Mouse (Mus musculus) T-helper 2 cell (primary cell): Measurements from ENCODE around the gene Clic1.

Experiments
- in situ Hi-C: fragments of 300-600 bp; cut with MboI, MseI; formaldehyde crosslinking; loops from one replicate; pipeline ENCODE4 v1.15.1; 2025; ENCODE audit warnings: high pct_unique_total_duplicates

Clic1 gene

GRCm38 (mm10) chr17:35061299-35061698 is 11.5 kb downstream of the Clic1 start:
- in situ Hi-C loops: loop anchor here (10.0 kb wide), 1 partner anchor 46 kb away; the partner anchor contains the start of gene Vwa7

- in situ Hi-C loops: loop anchor here (10.0 kb wide), 1 partner anchor 49 kb away; the partner anchor contains the start of gene Vwa7
Measured at GRCm38 (mm10) chr17:35063466-35063865, 13.7 kb downstream of the Clic1 start.

GRCm38 (mm10) chr17:35064378-35064877 is 14.7 kb downstream of the Clic1 start:
- in situ Hi-C loops: loop anchor here (10.0 kb wide), 1 partner anchor 50 kb away; the partner anchor contains the start of gene Vwa7

GRCm38 (mm10) chr17:35064951-35065947 is 15.5 kb downstream of the Clic1 start, which contains the start of gene Ly6g6c:
TSS of gene Ly6g6c (plus strand) at chr17:35065388.
- in situ Hi-C loops: loop anchor here (10.0 kb wide), 1 partner anchor 50 kb away; the partner anchor contains the start of gene Vwa7

- in situ Hi-C loops: loop anchor here (10.0 kb wide), 1 partner anchor 51 kb away; the partner anchor contains the start of gene Vwa7
Measured at GRCm38 (mm10) chr17:35066084-35066483, 16.3 kb downstream of the Clic1 start, which contains the start of gene Mpig6b. TSS of gene Mpig6b (minus strand) at chr17:35066184.

GRCm38 (mm10) chr17:35068213-35068914 is 18.6 kb downstream of the Clic1 start:
- in situ Hi-C loops: loop anchor here (10.0 kb wide), 1 partner anchor 54 kb away; the partner anchor contains the start of gene Vwa7

- in situ Hi-C loops: no loop called here
Measured at GRCm38 (mm10) chr17:35070556-35071229, 20.9 kb downstream of the Clic1 start.

- in situ Hi-C loops: no loop called here
Measured at GRCm38 (mm10) chr17:35071454-35071853, 21.7 kb downstream of the Clic1 start.

- in situ Hi-C loops: no loop called here
Measured at GRCm38 (mm10) chr17:35074097-35074496, 24.3 kb downstream of the Clic1 start.

- in situ Hi-C loops: no loop called here
Measured at GRCm38 (mm10) chr17:35076507-35077176, 26.9 kb downstream of the Clic1 start, which contains the start of gene Ly6g6e. TSS of gene Ly6g6e (plus strand) at chr17:35076902.

- in situ Hi-C loops: no loop called here
Measured at GRCm38 (mm10) chr17:35077285-35077684, 27.5 kb downstream of the Clic1 start.

GRCm38 (mm10) chr17:35077786-35078233 is 28.0 kb downstream of the Clic1 start, which contains the start of gene Ly6g6d:
TSS of gene Ly6g6d (minus strand) at chr17:35078065.
- in situ Hi-C loops: no loop called here

- in situ Hi-C loops: no loop called here
Measured at GRCm38 (mm10) chr17:35079778-35080177, 30.0 kb downstream of the Clic1 start.

GRCm38 (mm10) chr17:35080248-35080647 is 30.5 kb downstream of the Clic1 start:
- in situ Hi-C loops: no loop called here

- in situ Hi-C loops: no loop called here
Measured at GRCm38 (mm10) chr17:35080710-35081109, 30.9 kb downstream of the Clic1 start.

GRCm38 (mm10) chr17:35082841-35083576 is 33.2 kb downstream of the Clic1 start:
- in situ Hi-C loops: no loop called here

GRCm38 (mm10) chr17:35083929-35084497 is 34.2 kb downstream of the Clic1 start:
- in situ Hi-C loops: no loop called here

- in situ Hi-C loops: no loop called here
Measured at GRCm38 (mm10) chr17:35085208-35085865, 35.6 kb downstream of the Clic1 start, which contains the start of gene Ly6g6f. TSS of gene Ly6g6f (minus strand) at chr17:35085610.
